Mouse (Mus musculus) cerebral cortex, adult 2 months (tissue): ENCODE results near the gene Ift80.

Source experiments
- WGBS: fragments of 180-500 bp; shearing (Covaris S2); methylation state at CpG from one replicate; pipeline ENCODE4 v1.1.7; 2018; 5-methylcytosine and 5-hydroxymethylcytosine counted together

The Ift80 gene

DNA sequence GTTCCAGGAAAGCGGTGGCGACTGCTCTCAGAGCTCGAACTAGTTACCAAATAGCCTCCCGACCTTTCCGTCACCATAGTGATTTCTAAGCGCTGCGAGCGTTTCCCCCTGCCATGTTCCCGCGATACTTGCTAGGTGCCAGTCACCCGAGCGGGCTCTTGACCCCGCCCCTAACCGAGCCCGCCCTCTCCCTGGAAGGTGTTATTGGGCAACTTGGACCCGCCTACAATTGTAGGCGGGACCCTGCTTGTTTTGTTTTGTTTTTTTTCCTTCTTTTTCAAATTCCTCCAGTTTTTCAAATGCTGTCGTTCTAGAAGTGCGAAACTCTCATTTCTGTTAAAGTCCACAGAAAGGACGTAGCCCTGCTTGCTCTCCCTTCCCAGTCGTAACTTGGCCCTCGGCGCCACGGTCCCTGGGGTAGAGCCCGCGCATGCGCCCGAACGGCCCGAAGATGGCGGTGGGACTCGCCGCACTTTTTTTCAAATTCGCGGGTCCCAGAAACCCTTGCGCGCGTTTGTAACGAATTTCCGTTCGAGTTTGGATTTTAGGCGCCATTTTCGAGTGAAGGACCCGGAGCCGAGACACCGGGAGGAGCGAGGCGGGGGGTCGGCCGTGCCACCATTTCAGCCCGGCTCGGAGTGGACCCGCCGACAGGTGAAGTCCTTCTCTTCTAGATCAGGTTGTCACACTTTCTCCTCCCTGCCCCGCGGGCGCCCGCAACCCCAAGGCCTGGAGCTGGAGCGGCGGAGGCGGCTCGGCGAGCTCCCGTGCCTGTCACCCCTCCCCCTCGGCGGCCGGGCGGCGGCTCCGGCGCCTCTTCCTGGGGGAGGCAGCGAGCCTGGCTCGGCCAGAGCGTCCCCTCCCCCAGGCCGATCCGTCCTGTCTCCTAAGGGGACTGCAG is at the start of gene Ift80, which contains the start of gene Smc4:
TSS of gene Ift80 (minus strand) at position 134 of the 901 bp plus-strand sequence.
TSS of gene Smc4 (plus strand) at position 302 of the 901 bp plus-strand sequence.
- WGBS = 1% methylated on average over 76 of the region's 76 CpGs

DNA sequence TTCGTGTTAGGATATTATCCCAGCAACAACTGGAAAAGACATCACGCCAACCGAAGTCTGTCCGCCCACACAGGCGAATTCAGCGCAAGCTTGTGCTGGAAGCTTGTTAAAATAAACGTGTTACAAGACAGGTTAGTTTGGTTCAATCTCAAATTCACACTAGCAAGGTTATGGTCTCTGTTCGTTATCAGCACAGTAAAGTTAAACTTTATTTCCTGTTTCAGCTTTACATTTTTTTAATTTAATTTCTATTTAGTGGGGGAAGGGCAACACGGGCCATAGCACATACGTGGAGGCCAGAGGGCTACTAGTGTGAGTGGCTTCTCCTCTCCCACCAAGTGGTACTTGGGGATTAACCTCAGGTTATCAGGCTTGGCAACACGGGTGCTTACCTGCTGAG is 47.5 kb upstream of the Ift80 start:
- WGBS = 84% methylated on average over 11 of the region's 11 CpGs

DNA sequence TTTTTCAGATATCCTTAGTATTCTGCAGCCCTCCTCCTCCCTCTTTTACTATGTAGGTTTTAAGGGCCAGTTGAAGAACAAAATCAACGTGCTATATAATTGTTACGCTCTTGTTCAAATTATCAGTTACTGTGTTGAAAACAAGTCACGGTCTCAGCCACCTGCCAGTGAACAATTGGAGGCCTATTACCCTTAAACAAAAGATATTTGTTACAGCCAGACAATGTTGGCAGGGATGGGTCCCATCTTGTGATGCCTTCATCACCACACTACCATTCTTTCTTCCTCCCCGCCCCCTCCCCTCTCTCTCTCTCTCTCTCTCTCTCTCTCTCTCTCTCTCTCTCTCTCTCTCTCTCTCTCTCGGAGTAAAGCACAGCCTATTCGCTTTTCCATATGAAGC is 44.6 kb upstream of the Ift80 start:
- 80% methylated on average over 6 of the region's 6 CpGs for WGBS

DNA sequence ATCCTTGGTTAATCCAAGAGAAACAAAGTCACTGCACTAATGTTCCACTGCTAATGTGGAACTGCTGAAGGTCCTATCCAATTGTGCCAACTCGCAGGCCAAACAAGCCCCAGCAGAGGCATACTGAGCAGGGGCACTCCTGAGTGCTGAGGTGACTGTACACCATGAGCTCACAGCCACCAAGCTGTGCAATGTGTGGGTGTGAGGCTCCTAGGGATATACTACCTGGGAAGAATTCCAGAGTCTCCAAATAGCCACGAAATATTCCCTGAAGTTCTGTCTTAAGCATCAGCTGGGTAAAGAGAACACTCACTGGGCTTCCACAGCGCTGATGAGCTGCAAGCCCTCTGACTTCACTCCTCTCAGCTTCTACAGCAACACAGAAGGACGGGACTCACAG is 43.3 kb upstream of the Ift80 start:
- WGBS = 58% methylated on average over 4 of the region's 4 CpGs

DNA sequence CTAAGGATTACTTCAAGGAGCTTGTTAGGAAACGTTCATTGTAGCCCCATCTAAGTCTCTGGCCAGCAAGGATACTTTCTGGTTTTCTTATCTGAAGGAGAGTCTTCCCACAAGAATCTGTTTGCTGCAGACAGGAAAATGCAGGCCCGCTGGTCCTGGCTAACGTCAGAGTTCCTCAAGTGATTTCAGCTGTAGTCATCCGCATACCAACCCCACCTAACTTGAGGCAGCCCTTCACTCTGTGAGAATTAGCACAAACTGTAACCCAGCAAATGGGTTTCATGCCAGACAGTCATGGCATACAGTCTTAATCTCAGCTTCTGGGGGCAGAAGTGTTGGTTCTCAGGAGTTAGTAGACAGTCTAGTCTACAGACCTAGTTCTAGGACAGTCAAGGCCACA is 42.1 kb upstream of the Ift80 start:
- 88% methylated on average over 4 of the region's 4 CpGs for WGBS

DNA sequence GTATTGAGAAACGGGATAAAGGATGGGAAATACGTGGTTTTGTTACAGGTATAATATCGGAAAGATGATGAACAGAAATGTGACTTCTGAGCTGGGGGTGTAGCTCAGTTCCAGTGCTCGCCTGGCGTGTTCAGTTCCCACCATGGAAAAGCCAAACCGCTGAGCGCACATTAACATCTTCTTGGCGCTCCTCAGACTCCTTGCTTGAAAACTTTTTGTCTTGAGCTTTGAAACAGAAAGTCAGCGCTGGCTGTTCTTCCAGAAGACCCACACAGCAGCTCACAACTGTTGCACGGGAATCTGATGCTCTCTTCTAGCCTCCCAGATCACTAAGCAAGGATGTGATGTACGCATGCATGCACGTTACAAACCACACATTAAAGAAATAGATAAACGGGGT is 41.4 kb upstream of the Ift80 start:
- WGBS = 31% methylated on average over 13 of the region's 13 CpGs

DNA sequence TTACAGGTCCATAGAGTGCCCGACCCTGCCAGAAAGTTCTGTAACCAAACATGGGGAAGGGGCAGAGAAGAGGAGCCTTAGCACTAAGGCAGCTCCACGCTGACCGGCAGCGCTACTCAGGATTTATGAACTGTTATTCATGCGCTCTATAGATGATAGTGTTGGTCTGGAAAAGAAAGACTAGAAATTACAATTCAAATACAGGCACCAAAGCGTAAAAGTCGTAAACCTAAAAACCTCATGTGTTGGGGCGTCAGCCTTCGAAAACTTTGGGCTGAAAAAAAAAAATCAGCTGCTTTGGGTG is 41.0 kb upstream of the Ift80 start:
- 2% methylated on average over 9 of the region's 9 CpGs for WGBS

DNA sequence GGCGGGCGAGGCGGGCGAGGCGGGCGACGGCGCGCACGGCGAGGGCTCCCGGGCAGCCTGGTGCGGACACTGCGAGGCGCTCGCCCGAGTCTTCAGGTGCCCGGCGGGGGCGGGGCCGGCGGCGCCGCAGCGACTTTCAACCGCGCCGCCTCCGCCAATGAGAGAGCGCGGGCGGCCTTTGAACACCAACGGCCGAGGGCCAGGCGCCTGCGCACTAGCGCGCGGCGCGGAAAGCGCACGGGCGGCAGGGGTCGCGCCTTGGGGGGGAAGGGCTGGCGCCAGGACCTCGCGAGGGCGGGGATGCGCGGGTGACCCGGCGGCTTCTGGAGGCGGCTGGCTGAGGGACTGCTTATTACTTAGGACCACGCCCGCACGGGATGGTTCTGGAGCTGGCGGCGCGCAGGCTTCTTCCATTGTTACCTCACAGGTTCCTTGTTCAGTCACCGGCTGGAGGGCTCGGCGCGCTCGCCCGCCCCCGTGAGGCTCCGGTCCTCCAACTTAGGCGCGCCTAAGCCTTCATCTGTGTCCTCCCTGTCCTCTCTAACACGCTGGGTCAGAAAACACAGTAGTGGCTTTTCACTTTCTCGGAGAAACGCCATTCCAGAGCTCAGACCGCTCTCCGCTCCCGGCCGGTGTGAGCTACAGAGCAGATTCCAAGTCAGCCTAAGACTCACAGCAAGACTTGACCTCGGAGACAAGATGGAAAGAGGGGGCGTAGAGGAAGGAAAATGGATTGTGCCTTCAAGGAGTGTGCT is 40.5 kb upstream of the Ift80 start, which contains the start of gene Trim59:
TSS of gene Trim59 (minus strand) at position 111 of the 755 bp plus-strand sequence.
- under 1% methylated on average over 80 of the region's 80 CpGs for WGBS

DNA sequence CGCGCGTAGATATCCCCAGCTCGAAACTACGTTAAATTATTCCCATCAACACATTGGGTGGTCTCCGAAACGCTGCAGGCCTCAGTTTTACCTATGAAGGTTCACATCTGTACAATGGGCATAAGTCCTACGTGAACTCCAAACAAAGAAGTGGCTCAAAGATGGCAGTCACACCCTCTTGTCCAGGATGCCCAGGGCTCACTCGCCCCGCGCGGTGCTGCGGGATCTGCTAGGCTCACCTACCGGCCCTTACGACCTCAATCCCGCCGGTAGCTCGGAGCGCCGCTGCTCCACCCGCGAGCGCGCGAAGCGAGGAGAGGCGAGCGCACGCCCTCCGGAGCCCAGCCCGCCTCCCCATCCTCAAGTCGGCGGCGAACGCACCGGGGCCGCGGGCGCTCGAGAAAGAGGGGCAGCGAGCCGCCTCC is 39.8 kb upstream of the Ift80 start:
- under 1% methylated on average over 42 of the region's 42 CpGs for WGBS

DNA sequence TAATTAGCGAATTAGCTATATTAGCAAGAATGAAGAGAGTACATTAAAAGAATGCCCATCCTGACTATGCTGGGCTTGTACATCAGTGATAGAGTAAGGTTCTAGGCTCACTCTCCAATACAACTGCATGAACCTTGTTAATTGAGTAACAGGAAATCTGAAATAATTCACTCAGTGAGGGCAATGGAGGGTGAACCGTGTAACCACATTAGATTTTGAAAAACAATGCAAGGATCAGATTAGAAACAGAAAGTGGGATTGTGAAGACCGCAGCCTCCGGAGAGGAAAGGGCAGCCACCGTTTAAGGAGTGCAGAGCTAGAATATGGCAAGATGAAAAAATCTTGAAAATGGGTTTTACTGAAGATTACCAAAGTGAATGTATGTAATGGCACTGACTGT is 36.9 kb upstream of the Ift80 start:
- WGBS = 63% methylated on average over 5 of the region's 5 CpGs

DNA sequence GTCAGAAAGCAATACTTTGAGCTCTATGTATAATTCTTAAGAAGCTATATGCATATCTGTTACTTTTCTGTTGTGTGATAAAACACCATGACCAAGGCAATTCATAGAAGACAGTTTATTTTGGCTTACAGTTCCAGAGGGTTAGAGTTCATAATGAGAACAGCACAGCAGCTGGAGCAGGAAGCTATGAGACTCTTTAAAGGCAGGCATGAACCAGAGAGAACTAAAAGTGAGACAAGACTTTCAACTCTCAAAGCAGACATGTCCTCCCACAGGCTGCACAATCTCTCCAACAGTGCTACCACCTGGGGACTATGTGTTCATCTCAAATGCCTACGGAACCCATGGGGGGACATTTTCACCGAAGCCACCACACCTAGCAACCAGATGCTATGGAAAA is 35.7 kb upstream of the Ift80 start:
- WGBS = 62% methylated on average over 2 of the region's 2 CpGs

DNA sequence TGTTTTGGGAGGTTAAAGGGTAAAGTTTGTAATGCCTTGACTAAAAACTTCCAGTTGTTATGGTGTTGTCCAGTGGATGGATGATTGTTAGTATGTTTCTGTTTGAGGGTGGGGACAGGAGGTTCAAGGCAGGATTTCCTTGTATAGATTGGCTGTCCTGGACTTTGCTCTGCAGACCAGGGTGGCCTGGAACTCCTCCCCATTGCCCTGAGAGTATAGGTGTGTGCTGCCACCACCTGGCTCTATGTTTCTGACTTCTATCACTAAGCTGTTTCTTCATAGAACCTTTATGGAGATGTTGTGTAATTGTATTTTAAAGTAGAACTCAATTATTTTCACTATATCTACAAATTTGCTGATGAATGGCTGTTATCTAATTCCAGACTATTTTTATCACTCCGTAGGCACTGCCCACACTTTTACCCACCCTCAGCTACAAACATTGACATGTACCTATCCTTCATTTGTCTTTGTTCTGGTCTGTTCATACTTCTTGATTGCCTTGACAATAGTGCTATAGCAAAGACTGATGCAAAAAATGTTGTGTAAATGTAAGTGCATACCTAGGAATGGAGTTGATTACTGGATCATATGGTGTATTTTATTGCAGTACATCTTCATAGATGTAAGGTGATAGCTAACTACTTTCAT is 21.9 kb upstream of the Ift80 start:
- WGBS = 93% methylated on average over 1 of the region's 1 CpGs

DNA sequence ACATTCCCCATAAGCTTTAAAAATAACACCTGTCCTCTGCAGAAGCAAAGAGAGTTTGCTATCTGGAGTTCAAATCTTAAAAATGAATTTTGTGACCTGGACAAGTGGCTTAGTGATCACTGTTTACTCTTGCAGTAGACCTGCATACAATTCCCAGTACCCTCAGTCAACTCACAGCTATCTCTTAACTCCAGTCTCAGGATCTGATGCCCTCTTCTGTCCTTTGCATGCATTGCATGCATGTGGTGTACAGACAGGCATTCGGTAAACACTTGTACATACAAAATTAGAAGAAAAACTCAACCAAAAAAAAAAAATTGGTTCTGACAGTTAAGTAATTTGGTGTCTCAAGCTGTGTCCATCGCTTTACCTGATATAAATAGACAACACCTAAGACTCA is 15.9 kb upstream of the Ift80 start:
- 89% methylated on average over 2 of the region's 2 CpGs for WGBS

DNA sequence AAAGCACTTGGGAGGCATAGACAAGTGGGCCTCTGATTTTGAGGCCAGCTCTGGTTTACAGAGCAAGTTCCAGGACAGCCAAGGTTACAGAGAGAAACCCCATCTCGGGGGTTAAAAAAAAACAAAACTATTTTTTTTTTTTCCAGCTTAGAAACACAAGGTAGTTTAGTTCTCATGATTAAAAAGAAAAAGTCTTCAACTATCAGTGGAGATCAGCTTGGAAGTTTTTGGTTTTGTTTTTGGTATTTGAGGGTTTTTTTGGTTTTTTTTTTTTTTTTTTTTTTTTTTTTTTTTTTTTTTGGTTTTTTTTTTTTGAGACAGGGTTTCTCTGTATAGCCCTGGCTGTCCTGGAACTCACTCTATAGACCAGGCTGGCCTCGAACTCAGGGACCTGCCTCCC is 14.3 kb upstream of the Ift80 start:
- WGBS = 98% methylated on average over 2 of the region's 2 CpGs

DNA sequence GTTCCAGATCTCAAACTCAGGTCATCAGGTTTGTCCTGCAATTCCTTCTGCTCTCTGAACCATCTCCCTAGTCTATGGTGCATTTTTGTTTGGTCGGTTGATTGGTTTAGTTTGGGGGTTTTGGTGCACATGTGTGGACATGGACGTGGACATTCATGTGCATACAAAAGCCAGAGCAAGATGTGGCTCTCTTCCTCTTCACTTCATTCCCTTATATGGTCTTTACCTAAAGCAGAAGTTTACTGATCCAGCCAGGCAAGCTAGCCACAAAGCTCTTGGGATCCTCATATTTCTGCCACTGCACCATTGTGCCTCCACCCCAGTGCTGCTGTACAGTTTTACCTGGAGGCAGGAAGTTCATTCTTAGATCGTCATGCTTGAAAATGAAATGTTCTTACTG is 12.8 kb upstream of the Ift80 start:
- 91% methylated on average over 3 of the region's 3 CpGs for WGBS

DNA sequence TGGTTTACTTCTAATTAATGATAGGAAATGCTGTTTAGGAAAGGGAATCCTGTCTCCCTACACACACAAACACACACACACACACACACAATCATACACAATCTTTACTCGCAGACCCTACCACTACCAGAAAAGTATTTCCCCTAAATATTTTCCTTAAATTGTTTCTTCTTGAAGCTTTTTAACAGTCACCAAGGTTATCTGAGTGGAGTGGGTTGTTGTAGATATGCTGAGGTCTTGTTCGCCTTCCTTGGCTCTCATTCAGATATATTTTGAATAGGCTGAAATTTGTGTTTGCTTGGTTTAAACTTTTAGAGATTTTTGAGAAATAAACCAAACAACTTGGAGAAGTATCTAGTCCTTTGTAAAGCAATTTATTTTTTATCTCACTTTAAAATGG is 4.5 kb upstream of the Ift80 start:
- 85% methylated on average over 2 of the region's 2 CpGs for WGBS

DNA sequence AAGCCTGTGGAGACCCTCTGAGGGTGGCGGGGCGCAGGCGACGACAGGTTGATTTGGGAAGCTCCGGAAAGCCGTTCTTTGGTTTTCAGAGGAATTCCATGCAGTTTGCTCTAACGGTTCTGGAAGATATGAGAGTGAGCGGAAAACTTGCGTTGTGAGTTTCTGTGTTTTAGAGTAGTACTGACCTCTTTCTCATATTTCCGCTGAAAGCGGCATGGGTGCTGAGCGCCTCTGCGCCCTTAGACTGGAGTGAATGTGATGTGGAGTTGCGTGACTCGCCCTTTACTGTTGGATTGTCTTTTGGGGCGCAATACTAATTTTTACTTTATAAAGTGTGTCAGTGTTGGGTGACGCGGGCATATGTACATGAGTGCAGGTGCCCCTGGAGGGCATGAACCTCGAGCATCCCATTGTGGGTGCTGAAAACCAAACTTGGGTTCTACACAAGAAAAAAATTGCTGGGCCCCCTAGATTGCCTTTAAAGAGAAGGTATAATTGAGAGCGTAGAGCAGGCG is 1.9 kb upstream of the Ift80 start:
- 6% methylated on average over 21 of the region's 21 CpGs for WGBS

DNA sequence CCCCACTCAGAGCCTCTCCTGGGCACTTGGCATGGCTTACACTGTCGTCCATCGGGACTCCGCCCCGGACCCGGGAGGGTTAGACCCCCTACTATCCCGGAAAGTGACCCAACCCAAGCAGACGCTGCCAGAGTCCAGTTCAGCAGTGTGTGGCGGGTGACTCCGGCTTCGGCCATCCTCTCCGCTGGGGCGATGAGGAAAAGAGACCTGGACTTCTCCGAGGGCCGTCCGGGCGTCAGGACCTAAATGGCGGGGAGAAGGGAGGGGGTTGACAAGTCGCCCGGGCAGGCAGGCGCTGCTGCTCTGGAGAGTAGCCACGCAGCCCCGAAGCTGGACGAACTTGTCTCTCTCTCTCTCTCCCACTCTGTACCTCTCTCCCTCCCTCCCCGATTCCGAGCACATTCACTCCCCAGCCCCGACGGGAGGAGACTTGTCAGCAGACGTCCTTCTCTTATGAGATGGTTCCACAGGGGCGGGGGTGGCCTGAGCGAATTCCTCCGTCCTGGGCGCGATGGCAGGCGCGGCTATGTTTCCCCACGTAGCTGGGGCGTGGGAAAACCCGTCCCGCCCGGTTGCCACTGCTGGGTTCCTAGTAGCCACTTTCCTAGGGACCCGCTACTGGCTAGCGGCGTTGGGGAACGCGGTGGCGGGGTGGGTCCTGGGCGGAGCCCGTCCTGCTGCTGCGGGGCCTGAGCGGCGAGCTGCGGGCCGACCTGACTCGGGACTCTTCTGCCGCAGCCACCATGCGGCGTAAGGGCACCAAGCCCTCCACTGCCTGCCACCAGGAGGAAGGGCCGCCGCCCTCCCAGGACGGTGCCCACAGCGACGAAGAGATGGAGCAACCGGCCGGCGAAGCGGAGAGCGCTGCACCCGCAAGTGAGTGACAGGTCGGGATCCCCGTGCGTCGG is 1.2 kb upstream of the Ift80 start:
- under 1% methylated on average over 72 of the region's 72 CpGs for WGBS

DNA sequence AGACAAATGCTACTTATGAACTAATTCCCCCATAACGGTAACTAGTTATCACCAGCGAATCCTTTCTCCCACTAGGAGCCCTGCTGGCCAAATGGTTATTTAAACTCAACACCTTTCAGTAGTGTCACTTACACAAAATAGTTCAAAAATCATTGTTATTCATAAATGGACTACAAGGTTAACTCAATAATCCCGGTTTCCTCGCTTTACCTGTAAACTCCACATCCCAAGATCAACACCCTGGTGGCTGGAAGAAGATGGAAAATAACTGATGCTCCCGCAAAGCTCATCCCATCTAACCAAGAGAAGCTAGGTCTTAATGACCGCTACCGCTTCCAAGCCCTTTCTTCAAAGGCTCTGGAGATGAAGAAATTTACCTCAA is 324 bp downstream of the Ift80 start:
- WGBS = under 1% methylated on average over 7 of the region's 7 CpGs

DNA sequence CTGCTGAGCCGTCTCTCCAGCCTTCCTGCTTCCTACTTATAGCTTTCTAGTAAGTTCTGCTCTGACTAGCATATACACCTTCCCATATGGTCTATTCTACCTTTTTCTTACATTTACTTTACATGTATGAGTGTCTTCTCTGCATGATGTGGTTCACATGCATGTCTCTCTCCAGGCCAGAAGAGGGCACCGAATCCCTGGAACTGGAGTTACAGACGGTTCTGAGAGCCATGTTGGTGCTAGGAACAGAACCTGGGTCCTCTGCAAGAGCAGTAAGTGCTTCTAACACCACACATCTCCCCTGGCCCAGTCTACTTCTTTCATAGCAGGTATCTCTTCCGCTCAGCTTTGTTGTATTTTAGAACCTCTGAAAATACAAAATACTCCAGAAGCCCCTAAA is 1.6 kb downstream of the Ift80 start:
- 90% methylated on average over 4 of the region's 4 CpGs for WGBS

DNA sequence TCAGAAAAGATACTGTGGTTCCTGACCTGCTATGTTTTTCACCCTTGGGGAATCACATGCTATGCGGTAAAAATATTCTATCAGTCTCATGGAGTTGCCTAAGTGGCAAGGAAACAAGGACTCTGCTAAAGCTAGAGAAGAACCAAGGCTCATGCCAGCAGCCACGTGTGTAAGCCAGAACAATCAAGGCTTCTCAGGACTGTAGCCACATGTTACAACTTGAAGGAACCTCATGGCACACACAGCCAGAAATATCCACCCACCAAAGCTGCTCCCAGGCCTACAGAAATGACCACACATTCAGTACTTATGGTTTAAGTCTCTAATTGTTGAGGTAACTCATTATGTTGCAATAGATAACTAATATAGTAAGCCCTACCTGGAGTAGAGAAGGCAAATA is 17.8 kb downstream of the Ift80 start:
- WGBS = 79% methylated on average over 2 of the region's 2 CpGs
